Mouse (Mus musculus) right cerebral cortex, postnatal 14 days (tissue): ENCODE results near the gene Plau.

ENCODE experiments used
- DNase-seq: peaks from one replicate; pipeline ENCODE4 v3.0.0; 2022

The Plau gene

DNA sequence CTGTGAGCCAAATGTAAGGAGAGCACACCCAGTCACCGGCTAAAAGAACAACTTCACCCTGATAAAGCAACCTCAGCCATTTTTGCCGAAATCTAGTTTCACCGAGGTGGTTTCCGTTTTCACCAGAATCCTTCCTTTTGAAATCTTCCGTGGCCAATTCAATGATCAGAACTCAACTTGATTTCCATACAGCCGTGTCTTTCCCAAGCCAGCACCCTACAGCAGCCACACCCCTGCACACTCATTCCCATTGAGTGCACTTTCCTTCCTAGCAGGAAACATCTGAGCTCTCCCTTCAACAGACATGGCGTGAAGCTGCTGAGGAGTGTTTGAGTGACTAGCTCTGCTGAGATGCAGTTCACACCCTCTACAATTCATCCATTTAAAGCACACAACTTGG, 9.8 kb downstream of the Plau start:
- DNase-seq, result no peak

DNA sequence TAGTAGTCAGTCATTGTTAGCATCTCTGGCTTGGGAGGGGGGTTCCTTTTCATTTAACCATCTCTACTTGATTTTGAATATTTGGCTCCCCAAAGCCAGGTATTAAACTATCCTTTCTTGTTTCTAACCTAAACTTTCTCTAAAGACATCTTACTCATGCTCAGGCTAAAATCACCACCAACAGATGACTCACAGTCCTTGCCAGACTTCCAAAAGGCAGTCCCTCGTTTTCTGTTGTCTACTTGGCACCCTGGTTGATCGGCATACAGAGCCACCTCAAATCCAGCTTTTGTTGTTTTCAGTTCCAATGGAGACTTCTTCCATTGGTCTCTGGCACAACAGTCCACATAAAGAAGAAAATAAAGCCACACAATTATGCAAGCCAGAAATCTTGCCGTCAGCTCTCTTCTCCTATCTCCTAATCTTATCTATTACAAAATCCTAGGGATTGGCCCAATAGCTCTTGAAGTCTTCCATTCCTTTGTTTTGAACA, 11.2 kb downstream of the Plau start:
- DNase-seq, result no peak

DNA sequence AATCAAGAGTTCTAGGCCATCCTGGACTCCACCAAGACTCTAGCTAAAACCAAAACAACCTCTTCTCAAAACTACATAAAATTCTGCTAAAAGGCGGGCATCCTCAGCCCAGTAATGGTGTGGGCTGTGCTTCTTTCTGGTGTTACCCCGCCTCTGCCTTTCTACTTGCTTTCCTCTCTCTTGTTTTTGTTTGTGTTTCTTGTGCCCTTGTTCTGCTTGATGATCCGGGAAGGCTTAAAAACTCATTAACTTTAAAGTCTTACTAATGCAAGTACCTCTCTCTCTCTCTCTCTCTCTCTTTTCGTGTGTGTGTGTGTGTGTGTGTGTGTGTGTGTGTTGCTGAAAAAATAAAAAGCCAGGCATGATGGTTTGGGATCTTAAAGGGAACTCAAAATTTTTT, 13.3 kb downstream of the Plau start:
- DNase-seq, result no peak

DNA sequence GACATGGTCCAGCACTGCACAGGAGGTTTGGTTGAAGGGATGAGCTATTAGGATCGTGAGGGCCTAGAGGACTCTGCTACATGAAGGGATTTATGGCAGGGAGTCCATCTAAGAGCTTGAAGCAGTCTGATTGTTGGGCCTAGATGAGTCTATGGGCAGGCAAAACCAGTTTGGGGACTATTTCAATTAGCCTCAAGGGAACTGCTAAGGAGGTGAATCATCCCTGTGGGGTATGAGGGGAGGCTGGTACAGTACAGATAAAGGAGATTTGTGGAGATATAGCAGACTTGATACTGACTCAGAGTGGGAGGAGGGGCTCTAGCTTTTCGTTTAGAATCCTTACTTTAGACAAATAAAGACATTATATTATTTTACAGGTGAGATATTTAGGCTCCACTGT, 14.0 kb downstream of the Plau start:
- no peak for DNase-seq

DNA sequence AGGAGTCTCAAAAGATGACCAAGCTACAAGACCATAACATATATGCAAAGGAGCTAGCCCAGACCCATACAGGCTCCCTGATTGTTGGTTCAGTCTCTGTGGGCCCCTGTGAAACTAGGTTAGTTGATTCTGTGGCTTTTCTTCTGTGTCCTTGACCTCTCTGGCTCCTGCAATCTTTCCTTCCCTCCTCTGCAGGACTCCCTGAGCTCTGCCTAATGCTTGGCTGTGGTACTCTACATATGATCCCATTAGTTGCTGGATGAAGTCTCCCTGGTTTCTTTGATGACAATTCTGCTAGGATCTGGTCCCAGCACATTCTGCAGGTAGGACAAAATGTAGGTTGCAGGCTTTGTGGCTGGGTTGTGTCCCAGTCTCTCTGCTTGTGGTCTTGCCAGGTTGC, 15.3 kb downstream of the Plau start:
- no peak for DNase-seq

DNA sequence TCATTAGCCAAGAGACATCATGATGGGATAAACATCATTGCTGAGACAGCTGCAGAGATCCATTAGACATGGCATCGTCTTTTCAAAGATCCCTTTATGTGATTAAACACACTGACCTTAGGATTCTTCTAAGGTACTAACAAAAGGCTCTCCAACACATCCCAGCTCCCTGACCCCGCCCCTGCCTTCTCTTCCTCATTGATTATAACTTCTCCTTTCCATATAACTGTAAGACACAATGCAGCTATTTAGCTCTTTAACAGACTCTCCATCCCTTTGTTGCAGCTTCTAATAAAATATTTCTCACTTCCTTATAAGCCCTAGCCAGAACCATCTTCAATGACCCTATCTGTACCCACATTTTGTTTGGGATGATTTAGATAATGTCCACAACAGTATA, 24.7 kb downstream of the Plau start:
- no peak for DNase-seq

DNA sequence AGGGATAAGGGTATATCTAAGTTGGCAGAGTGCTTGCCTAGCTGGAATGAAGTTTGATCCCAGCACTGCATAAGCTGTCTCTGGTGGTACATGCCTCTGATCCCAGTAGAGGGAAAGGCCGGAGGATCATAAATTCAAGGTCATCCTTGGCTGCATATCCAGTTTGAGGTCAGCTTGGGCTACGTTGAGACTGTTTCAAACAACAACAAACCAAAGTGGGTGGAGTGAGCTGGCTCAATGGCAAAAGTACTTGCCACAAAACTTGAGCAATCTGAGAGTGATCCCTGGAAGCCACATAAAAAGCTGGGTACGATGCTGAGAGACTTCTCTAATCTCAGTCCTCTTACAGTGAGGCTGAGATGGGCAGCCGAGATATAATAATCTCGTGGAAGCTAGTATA, 25.1 kb downstream of the Plau start:
- no peak for DNase-seq

DNA sequence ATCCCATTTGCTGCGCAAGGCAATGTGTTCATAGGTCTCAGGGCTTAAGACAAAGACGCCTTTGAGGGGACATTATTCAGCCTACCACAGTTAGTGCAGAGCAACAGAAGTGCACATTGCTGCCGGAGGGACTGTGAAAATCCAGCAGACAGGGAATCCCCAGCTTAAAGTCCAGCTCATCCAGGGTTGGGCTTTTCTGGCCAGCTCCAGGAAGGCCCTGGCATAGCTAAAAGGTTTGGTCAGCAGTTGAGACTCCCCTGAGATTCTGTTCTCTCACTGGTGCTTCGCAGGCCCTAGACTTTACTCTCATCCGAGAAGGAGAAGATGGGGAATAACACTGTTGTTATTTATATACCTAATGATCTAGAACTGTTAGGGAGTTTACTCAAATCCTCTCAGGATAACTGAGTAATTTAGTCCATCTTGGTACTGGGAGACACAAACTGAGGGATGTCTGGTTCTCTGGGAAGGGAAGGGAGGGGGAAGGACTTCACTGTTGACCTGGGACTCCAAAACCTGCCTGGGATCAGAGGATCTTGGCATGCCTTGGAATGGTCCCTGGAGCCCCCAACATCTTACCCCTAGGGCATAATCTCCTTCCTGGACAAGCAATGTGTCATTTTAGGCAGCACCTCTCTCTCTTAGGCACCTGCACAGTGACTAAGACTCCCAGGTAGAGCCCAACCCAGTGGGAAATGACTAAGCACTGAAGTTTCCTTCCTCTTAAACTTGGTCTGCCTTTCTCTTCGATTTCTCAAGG, 27.0 kb downstream of the Plau start:
- no peak for DNase-seq

DNA sequence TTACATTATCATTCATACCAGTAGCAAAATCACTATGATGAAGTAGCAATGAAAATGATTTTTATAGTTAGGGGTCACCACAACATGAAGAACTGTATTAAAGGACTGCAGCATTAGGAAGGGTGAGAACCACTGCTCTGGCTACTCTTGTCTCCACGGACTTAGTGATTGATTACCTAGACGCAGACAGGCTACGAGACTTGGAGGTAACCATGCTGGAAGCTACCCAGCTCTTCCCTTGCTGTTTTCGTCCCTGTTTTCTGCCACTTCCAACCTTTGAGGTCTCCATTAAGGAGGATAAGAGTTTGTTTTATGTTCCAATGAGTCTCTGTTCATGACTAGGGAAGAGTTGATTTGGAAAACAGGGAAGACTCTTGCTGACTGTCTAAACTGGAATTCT, 27.7 kb downstream of the Plau start:
- no peak for DNase-seq

DNA sequence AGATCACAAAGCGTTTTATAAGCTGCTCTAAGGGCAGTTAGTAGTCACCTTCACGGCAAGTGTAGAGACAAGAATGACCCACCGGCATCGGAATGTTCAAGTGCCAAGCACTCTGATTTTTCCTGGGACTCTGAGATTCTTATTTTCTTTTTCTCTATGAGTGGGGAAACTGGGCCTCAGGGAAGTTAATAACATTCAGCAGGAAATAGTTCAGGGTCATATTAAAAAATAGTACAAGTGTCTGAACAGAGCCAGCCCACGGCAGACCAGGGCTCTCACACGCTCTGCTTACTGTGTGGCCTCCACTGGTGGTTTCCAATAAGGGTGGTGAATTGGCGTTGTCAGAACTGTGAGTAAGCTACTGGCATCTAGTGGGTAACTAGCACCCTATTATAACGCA, 29.1 kb downstream of the Plau start:
- DNase-seq, result no peak

DNA sequence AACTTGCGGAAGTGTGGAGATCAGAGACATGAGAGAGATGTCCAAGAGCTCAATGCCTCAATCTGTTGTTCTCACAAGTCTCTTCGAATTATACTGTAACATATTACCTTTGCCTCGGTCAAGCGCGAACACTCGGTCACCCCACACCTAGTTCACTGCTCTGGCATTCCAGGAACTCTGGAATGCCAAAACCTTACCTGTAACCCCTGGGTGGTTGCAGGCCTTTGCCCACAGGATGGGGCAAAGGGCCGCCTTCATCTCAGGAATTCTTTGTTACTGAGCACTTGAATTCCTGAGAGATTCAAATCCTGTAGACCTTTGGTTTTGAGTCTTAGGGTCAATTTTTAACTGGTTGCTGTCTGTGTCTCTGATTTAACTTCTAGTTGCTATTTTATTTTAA, 29.9 kb downstream of the Plau start:
- DNase-seq, result no peak

DNA sequence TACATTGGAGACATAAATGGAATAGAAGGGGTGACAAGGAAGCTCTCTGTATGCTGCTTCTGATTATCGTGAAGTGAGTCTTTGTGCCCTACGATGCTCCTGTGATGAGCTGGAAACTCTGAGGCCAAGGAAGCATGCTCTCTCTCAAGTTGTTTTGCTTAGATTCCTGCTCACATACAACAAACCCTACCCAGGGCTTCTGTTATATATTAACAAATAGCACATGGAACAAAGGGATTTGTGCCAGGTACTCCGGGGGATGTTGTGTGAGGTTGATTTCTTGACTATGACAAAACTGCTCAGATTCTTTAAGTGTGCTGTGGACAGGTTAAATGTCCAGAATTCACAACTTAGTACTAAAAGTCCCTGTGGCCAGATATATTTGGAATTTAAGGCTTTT, 33.6 kb downstream of the Plau start:
- no peak for DNase-seq

DNA sequence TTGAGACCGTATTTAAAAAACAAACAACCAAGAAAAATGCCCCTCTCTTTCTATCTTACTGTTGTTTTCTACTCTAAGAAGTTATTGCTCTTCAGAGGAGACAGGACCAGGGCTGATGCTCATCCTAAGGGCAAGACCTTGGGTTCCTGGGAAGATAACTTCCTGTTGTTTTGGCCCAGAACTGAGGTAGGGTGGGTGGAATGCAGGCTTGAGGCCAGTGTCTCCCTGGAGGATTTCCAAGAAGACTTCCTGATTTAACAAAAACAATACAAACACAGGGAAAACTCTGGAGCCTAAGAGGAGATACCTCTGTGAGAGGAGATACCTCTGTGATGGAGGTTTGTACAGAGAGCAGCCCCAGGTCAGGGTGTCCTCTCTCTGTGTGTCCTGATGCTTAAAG, 35.0 kb downstream of the Plau start:
- DNase-seq, result no peak

DNA sequence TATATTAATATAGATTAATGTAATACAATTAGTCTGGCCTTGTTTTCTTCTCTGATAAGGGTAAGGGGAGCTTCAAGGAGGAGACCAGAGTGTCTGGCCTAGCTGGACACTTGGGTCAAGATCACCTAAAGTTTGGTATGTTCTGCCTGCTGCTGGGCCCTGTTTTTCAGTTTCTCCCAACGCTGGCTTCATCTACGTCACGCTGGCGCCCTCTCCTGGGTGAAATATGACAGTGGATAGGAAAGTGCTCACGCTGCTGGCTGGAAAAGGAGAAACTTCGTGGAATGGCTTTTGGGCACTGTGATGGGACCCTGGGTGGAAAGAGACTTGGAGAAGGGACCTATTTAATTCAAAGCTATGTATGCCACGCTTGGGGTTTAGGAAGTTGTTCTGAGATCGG, 36.8 kb downstream of the Plau start:
- DNase-seq, result peak; percentile 93

DNA sequence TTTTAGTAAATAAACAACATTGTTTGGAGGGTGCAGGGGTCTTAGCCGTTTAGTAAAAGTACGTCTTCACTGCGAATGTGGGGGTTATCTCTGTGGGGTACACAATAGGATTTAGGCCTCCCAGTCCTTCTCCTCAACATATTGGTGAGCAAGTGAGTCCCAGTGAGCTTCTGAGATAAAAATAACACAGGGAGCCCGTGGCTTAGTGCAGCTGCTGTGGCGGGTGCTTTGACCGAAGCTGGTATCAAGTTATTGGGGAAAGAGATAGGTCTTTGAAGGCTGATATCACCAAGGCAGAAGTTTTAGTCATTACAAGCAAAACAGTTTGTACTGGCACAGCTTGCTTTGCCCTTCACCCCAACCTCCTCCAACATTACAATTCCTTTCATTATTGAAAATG, 37.5 kb downstream of the Plau start:
- no peak for DNase-seq

DNA sequence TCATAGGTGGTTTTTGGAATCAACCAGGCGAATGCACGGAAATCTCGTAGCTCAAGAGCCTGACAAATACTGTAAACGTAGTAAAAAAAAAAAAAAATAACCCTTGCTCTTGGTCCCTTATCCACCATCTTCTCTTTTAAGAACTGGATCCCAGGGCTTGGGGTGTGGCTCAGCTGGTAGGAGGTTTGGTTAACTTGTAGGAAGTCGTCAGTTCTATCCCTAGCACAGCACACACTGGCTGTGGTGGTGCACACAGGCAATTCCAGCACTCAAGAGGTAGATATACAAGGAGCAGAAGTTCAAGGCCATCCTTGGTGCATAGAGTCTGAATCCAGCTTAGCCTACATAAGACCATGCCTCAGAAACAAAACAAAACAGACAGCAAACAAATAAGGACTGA, 48.2 kb downstream of the Plau start:
- DNase-seq, result no peak

DNA sequence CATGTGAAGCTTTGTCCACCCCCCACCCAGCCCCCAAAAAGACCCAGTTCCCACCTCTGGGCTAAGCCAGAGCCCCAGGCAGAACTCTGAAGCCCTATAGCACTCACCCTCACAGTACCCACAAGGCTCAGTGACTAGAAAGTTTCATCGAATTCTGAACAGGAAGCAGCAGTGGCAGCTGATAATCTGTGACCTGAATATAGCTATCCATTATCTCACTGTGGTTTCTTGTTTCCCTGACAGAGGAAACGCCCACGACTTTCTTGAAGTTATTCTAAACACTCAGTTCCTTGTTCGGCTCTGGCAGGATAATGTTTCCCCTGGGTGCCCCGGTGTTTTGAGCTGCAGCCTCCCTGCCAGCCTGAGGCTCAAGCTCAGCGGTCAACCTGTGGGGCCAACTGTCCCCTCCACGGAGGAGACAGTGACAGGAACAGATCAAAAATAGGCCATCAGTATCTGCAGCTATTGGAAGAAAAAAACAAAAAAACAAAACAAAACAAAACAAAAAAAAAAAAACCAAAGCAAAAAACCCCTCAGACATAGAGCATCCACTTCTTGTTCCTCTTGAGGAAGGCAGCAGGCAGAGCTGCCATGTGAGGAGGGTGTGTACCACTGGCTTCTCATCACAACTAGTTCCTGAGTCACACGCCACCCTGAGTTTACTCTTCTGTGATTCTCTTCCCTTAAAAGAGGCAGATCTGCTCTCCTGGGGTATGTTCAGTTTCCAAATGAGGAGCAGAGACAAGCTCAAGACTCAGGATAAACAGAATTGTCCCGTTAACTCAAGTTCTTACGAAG, 48.8 kb downstream of the Plau start:
- no peak for DNase-seq

DNA sequence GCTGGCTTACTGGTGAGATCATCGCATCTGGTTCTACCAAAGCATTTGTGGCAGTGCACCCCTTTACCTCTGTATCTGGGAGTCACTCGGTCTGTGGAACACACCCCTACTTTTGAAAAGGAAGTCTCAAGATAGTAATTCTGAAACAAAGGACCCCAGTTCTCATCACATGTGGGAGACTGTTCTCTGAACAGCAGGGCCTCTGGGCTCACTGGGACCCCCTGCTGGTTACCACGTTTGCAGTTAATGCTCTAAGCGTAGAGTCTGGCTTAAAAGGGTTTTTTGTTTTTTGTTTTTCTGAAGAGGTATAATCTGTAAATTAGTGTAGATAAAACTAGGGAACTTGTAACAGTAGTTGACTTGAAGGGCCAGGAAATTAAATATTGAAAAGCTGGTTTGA, 49.8 kb downstream of the Plau start:
- DNase-seq, result peak; percentile 65

DNA sequence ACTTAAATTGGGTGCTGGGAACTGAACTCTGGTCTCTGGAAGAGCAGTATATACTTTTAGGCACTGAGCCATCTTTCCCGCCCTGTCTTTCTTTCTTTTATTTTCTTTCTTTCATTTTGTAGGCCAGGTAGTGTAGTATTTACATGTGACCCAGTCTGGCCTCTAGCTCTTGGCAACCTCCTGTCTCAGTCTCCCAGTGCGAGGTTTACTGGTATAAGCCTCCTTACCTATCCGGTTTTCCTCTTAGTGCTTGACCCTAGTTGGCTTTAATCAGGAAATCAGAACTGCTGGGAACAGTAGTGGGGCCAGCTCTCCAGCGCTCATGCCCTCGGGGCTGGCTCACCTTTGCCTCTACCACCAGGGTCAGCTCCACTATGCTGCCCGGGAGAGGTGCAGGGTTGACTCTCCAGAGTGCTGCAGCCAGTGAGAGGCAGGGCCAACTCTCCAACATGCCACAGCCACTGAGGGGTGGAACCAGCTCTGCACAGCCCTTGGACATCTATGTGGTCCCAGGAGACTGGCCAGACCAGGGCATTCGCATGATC, 51.2 kb downstream of the Plau start:
- no peak for DNase-seq

DNA sequence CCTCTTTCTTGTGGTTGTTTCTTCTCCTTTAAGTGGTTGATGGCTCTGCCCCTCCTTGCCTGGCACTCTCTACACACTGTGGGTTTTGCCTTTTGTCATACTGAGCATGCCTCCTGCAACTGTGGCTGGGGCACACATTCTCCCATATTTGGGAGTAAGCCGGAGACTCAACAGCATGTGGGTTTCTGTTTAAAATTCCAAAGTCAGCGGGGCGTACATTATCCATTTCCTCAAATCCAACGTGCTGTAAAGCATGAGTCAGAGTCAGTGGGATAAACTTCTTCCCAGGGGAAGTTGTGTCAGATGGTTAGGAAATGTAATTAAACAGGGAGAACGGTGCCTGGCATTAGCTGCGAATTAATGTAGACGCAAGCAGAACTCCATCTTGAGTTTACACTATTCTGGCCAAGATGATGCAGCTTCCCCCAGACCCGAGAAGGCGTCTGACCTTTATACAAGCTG, 55.5 kb downstream of the Plau start:
- peak; percentile 9 for DNase-seq
